Mouse (Mus musculus) ovary, postnatal 36 days (tissue): ENCODE measurements around the gene Gm28048.

Experiments used
- DNase-seq: peaks from one replicate; pipeline ENCODE4 v3.0.0; 2022; ENCODE audit warnings: low spot score, mixed read lengths

The Gm28048 gene

DNA sequence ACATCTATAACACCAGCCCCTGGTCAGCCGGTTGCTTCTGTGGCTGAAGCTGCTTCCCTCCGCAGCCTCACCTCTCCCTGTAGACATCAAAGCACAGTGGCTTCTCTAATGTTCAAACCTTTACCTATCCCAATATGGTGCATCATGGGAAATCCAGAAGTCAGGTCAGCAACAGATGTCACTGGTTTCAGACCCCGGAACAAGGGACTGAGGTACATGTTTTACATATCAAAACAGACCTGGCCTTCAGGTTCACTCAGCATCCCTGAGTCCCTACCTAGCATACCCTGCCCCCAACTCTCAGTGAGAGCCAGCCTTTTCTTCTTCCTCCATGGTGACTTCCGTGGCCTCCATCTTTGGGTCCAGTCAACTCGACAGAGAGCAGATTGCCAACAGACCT is 183.0 kb downstream of the Gm28048 start:
- DNase-seq: no peak

DNA sequence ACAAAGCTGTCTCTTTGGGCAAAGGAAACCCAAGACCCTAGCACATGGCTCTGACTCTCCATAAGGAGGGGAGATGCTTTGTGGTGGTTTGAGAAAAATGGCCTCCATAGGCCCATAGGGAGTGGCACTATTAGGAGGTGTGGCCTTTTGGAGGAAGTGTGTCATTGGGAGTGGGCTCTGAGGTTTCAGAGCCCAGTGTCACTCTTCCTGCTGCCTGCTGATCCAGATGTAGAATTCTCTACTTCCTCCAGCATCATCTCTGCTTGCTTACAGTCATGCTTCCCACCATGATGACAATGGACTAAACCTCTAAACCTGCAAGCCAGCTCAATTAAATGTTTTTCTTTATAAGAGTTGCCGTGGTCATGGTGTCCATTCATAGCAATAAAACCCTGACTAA is 187.2 kb downstream of the Gm28048 start:
- no peak for DNase-seq

DNA sequence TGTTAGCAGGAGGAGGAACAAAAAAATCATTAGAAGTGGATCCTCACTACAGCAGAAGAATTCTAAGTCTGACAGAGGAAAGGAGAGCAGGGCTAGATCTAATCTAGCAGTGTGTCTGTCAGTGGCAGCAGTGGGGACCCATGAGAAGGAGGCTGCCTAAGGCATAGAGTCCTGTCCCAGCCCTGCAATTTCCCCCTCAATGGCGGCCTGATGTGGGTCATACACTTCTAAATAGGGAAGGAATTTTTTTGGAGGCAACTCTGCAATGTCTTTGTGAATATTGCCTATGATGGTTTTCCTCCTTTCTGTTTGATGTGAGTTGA is 188.0 kb downstream of the Gm28048 start:
- no peak for DNase-seq

DNA sequence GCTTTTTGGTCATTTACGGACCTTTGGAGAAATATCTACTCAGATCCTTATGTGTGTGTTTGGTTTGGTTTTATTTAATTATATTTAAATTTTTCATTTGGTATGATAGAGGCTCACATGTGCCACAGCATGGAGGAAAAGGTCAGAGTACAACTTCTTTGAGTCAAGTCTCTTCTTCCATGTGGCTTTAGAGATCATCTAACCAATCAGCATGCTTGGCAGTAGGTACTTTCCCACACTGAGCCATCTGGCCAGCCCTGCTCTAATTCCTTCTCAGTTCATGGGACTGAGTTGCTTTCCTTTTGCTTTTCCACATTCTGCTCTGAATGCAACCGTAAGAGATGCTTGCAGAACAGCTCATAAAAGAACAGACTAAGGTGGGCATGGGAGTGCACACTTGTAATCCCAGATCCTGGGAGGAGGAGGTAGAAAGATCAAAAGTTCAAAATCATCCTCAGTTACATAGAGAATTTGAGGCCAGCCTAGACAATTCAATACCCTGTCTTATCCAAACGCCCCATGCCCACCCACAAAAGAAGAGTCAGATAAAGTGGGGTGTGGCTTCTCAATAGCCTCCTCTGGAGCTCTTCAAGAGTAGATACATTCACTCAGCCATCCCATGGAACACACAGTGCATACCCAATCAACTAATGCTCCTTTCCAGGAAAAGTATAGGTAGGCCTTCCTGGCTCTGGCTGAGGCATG is 188.6 kb downstream of the Gm28048 start:
- DNase-seq: no peak

DNA sequence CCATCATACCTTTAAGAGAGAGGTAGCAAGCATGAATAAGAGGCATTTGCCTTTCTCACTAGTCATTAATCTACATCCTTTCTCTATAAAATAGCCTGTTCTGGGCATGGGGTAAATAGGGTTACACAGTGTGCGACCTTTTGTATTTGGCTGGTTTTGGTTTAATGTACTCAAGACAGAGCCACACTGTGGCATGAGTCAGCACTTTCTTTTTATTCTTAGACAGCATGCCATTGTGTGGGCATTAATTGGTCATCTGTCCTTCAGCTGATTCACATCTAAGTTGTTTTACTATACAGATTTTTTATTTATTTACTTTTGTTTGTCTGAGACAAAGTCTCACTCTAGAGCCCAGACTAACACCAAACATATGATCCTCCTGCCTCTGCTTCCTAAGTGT is 189.7 kb downstream of the Gm28048 start:
- no peak for DNase-seq

DNA sequence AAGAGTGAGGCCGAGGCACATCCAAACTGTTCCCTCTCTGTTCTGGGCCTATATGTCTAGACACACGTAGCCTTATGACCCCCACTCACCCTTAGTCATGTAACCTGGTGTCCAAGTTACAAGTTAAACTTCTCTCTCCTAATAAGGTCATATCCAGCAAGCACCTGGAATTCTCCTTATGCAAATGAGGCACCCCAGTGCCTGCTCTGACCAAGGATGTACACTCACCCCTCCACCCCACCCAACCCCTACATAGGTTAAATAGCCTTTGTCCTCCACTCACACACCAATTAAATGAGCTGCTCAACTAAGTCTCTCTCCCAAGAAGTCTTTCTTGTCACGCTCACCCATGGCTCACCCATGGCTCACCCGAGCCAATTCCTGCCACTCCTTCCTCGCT is 190.2 kb downstream of the Gm28048 start:
- no peak for DNase-seq

DNA sequence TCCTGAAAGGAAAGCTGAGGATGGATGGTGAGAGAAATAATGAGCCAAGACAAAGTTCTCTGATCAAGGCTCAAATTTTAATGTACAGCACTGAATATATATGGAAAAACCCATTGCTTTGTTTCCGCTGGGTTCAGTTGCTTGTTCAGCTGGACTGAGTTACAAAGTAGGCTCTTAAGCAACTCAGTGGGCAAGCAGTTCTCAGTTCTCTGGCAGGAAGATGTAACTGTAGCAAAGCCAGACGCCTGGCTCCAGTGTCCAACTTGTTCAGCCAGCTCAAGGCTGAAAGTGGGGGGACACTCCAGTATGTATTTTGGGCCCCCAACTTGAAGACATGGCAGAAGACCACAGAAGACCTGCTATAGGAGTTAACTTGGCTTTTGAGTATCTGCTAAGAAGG is 194.1 kb downstream of the Gm28048 start:
- DNase-seq: no peak
